In genomic region chr2:167570815-167571214, GRCm38 (mm10) we compare ENCODE assay signal across 18 mouse cellular contexts. TPM values are rescaled to one million over a fixed set of nuclear protein-coding genes. Genes with fewer than 3 reads are reported as not detected.
DNase-seq lines count a peak whose midpoint lies in the region; ATAC-seq and TF ChIP-seq lines count a peak whose summit lies in the region.
"Had no signal": no experiment of that assay in that cellular context is flagged by ENCODE, and none has a peak within 500 bp of the region (broad histone marks: within the 10 kb centered on the region; RNA-seq: fewer than 3 reads in every experiment).

No protein-coding gene starts in this region.

- H3K27ac ChIP-seq in heart, embryonic 13.5 days (replicated peaks), result peak overlapping the region; percentile 79
- H3K27ac ChIP-seq in lung, embryonic 15.5 days, result peak overlapping the region; percentile 92
- peak overlapping the region; percentile 85 for H3K27ac ChIP-seq in embryonic facial prominence, embryonic 14.5 days (replicated peaks; ENCODE audit: low read depth, low read length)
- H3K27ac ChIP-seq: hindbrain, embryonic 15.5 days; layer of hippocampus, adult 2 months; liver, embryonic 12.5 days; neural tube, embryonic 12.5 days had no signal

- H3K4me1 ChIP-seq in heart, embryonic 13.5 days, result peaks cover 17% of the 10 kb centered on the region
- H3K4me1 ChIP-seq in lung, embryonic 15.5 days, result peaks cover 38% of the 10 kb centered on the region
- H3K4me1 ChIP-seq in embryonic facial prominence, embryonic 14.5 days (ENCODE audit: control insufficient read depth, insufficient read depth, low read length), result peaks cover 4% of the 10 kb centered on the region; the same call in 1 of the 2 replicates

- no peaks in the 10 kb centered on the region for H3K36me3 ChIP-seq in heart, embryonic 13.5 days
- H3K36me3 ChIP-seq in lung, embryonic 15.5 days, result no peaks in the 10 kb centered on the region
- H3K36me3 ChIP-seq in embryonic facial prominence, embryonic 14.5 days (ENCODE audit: control insufficient read depth, insufficient read depth, low read length), result no peaks in the 10 kb centered on the region
- H3K36me3 ChIP-seq in myocyte (ENCODE audit: control insufficient read depth, insufficient read depth), result no peaks in the 10 kb centered on the region
- H3K36me3 ChIP-seq: hindbrain, embryonic 15.5 days; liver, embryonic 12.5 days; neural tube, embryonic 12.5 days had no signal

- H3K79me2 ChIP-seq in myocyte (ENCODE audit: control insufficient read depth, insufficient read depth), result no peaks in the 10 kb centered on the region

- WGBS in heart, embryonic 13.5 days, result 83% methylated on average over 6 of the region's 6 CpGs
- whole genome bisulfite sequencing in lung, embryonic 15.5 days, result 84% methylated on average over 6 of the region's 6 CpGs
- 88% methylated on average over 6 of the region's 6 CpGs for WGBS in embryonic facial prominence, embryonic 14.5 days

- H3K4me3 ChIP-seq in heart, embryonic 13.5 days, result no peak overlapping the region
- H3K4me3 ChIP-seq in lung, embryonic 15.5 days, result no peak overlapping the region
- H3K4me3 ChIP-seq in embryonic facial prominence, embryonic 14.5 days (ENCODE audit: low read depth, low read length), result no peak overlapping the region
- H3K4me3 ChIP-seq in myocyte, result no peak overlapping the region
- H3K4me3 ChIP-seq: hindbrain, embryonic 15.5 days; layer of hippocampus, adult 2 months; liver, embryonic 12.5 days; neural tube, embryonic 12.5 days had no signal

- H3K4me2 ChIP-seq in heart, embryonic 13.5 days, result no peak overlapping the region
- H3K4me2 ChIP-seq in lung, embryonic 15.5 days, result no peak overlapping the region
- no peak overlapping the region for H3K4me2 ChIP-seq in embryonic facial prominence, embryonic 14.5 days (ENCODE audit: low read depth, low read length)
- peak overlapping the region; percentile 84 for H3K4me2 ChIP-seq in myocyte (ENCODE audit: low read depth)
- H3K4me2 ChIP-seq: hindbrain, embryonic 15.5 days; liver, embryonic 12.5 days; neural tube, embryonic 12.5 days had no signal

- TF ChIP-seq POLR2A in myocyte (IDR thresholded peaks at IDR 0.05; ENCODE audit: insufficient read length, low read depth), result no peak

- no peak overlapping the region for H3ac ChIP-seq in myocyte (ENCODE audit: control insufficient read depth, insufficient read length)

- no peak overlapping the region for H3K9ac ChIP-seq in heart, embryonic 13.5 days
- H3K9ac ChIP-seq in lung, embryonic 15.5 days, result no peak overlapping the region
- H3K9ac ChIP-seq in embryonic facial prominence, embryonic 14.5 days (ENCODE audit: low read depth, low read length), result no peak overlapping the region
- H3K9ac ChIP-seq: hindbrain, embryonic 15.5 days; liver, embryonic 12.5 days; neural tube, embryonic 12.5 days had no signal

- H3K9me3 ChIP-seq in heart, embryonic 13.5 days, result no peaks in the 10 kb centered on the region
- no peaks in the 10 kb centered on the region for H3K9me3 ChIP-seq in lung, embryonic 15.5 days
- no peaks in the 10 kb centered on the region for H3K9me3 ChIP-seq in embryonic facial prominence, embryonic 14.5 days (ENCODE audit: control insufficient read depth, low read length)
- H3K9me3 ChIP-seq: hindbrain, embryonic 15.5 days; liver, embryonic 12.5 days; neural tube, embryonic 12.5 days had no signal

- no peak for ATAC-seq in heart, embryonic 13.5 days (ENCODE audit: extremely low read depth, insufficient number of reproducible peaks, low FRiP score, low TSS enrichment)
- ATAC-seq in lung, embryonic 15.5 days (ENCODE audit: borderline replicate concordance, extremely low read depth, low FRiP score, low TSS enrichment), result no peak
- ATAC-seq in embryonic facial prominence, embryonic 14.5 days (ENCODE audit: low read depth), result no peak
- ATAC-seq: CD4-positive, CD25-positive, alpha-beta regulatory T cell, adult 4 months; liver, embryonic 12.5 days; midbrain, embryonic 16.5 days had no signal

- no peak for DNase-seq in heart, postnatal 4 days
- no peak for DNase-seq in lung, postnatal 25 days (ENCODE audit: low spot score)
- no peak for DNase-seq in embryonic facial prominence, embryonic 14.5 days (ENCODE audit: low spot score)
- DNase-seq in right cerebral cortex, postnatal 4 days, result no peak
- no peak for DNase-seq in embryo, embryonic 10 days (ENCODE audit: low spot score)
- DNase-seq: cerebellum, adult 11 months; kidney, adult 8-10 months; thymus, adult 18-20 months had no signal

- H3K27me3 ChIP-seq in heart, embryonic 13.5 days (replicated peaks), result no peaks in the 10 kb centered on the region
- H3K27me3 ChIP-seq in lung, embryonic 15.5 days, result no peaks in the 10 kb centered on the region
- no peaks in the 10 kb centered on the region for H3K27me3 ChIP-seq in embryonic facial prominence, embryonic 14.5 days (replicated peaks; ENCODE audit: control insufficient read depth, insufficient read depth, low read length)
- H3K27me3 ChIP-seq in myocyte (ENCODE audit: control insufficient read depth, insufficient read depth, insufficient read length), result no peaks in the 10 kb centered on the region
- H3K27me3 ChIP-seq: hindbrain, embryonic 15.5 days; liver, embryonic 12.5 days; neural tube, embryonic 12.5 days had no signal

TF ChIP-seq in myocyte, 11 proteins besides CTCF, POLR2A, EP300 and RAD21:
- TF ChIP-seq MYOD1 (IDR thresholded peaks at IDR 0.05; ENCODE audit: control insufficient read depth in 1 of 3, insufficient read length in 2 of 3, low read depth in 2 of 3), result no peak
- TF ChIP-seq CEBPB (IDR thresholded peaks at IDR 0.05; ENCODE audit: insufficient read depth, poor library complexity, severe bottlenecking), result no peak
- no peak for TF ChIP-seq SRF (IDR thresholded peaks at IDR 0.05; ENCODE audit: control insufficient read depth, insufficient read length, low read depth)
- no peak for TF ChIP-seq E2F4 (IDR thresholded peaks at IDR 0.05; ENCODE audit: insufficient read depth)
- TF ChIP-seq REST (IDR thresholded peaks at IDR 0.05; ENCODE audit: insufficient read depth, insufficient read length), result no peak
- TF ChIP-seq MYOG (IDR thresholded peaks at IDR 0.05; ENCODE audit: control insufficient read depth in 1 of 3, insufficient read depth in 1 of 3, insufficient read length in 2 of 3, low read depth in 2 of 3), result no peak
- TF ChIP-seq TCF12 (IDR thresholded peaks at IDR 0.05; ENCODE audit: insufficient read depth, poor library complexity, severe bottlenecking), result no peak
TF ChIP-seq in myocyte: peak in this region for 0.

RNA-seq across cellular contexts. Expression of gene Snai1, which starts 32.8 kb away (rescaled TPM):
- polyA plus RNA-seq in heart, embryonic 13.5 days (2015; fragmentation: Nextera tagmentation; extraction: Ambion mirVana), result 17.3 and 17.6 TPM in 2 replicates
- 1 to 10 TPM; 4.3 to 5.0 TPM for total RNA-seq in heart, postnatal 4 days (2021)
- polyA plus RNA-seq in lung, embryonic 15.5 days (2015; fragmentation: Nextera tagmentation; extraction: Ambion mirVana), result 107 and 109 TPM in 2 replicates
- 64.1 and 69.7 TPM in 2 replicates for polyA plus RNA-seq in embryonic facial prominence, embryonic 14.5 days (2014; fragmentation: Nextera tagmentation; extraction: Ambion mirVana)
- 48.5 TPM for polyA plus RNA-seq in myocyte (2012; fragmentation: generic; extraction: Trizol)
- total RNA-seq: common myeloid progenitor, adult 5-6 weeks had no signal
